Mouse (Mus musculus) adrenal gland, adult 2 months (tissue): ENCODE data around the gene Tbp. TPM values are rescaled to one million over a fixed set of nuclear protein-coding genes. Genes with fewer than 3 reads are reported as not detected.
"Not testable (repeated sequence)": the region's sequence is repeated elsewhere in the genome, so short reads cannot be mapped to it uniquely, and the experiment has no call there.

Source experiments
- DNase-seq: peaks from one replicate; pipeline ENCODE4 v3.0.0; 2021
- polyA plus RNA-seq: library from polyadenylated mRNA; depleted of rRNA; stranded (reverse); fragments of >200 nt; gene quantifications from 2 replicates; pipeline ENCODE4 v1.2.3, GENCODE M21; 2012; rRNA removed
- total RNA-seq, 2 experiments: library from RNA; stranded (reverse); gene quantifications; 2 replicates each; pipeline ENCODE4 v1.2.3; 2021

The Tbp gene
- total and polyA plus RNA-seq, 3 experiments = 23.0 to 33.0 (median 32.9) TPM

- DNase-seq = peak; percentile 12
Observed at GRCm38 (mm10) chr17:15536457-15536904, 36.8 kb downstream of the Tbp start.

GRCm38 (mm10) chr17:15540309-15540708 lies 40.6 kb downstream of the Tbp start:
- DNase-seq = no peak

- not testable (repeated sequence) for DNase-seq
Observed at GRCm38 (mm10) chr17:15543868-15544267, 44.2 kb downstream of the Tbp start.

GRCm38 (mm10) chr17:15546440-15546839 lies 46.8 kb downstream of the Tbp start:
- no peak for DNase-seq

- DNase-seq = no peak
Observed at GRCm38 (mm10) chr17:15549713-15550112, 50.0 kb downstream of the Tbp start.

GRCm38 (mm10) chr17:15559946-15560345 lies 60.3 kb downstream of the Tbp start:
- DNase-seq = no peak

GRCm38 (mm10) chr17:15564014-15564927 lies 64.6 kb downstream of the Tbp start, which contains the start of gene Prdm9:
TSS of gene Prdm9 (minus strand) at chr17:15564354.
- peak; percentile 100 for DNase-seq

GRCm38 (mm10) chr17:15564928-15565300 lies 65.2 kb downstream of the Tbp start:
- DNase-seq = no peak

- no peak for DNase-seq
Observed at GRCm38 (mm10) chr17:15566908-15567307, 67.2 kb downstream of the Tbp start.

- DNase-seq = peak; percentile 22
Observed at GRCm38 (mm10) chr17:15575056-15575455, 75.4 kb downstream of the Tbp start.

GRCm38 (mm10) chr17:15577291-15577694 lies 77.6 kb downstream of the Tbp start:
- peak; percentile 76 for DNase-seq

Other genes starting within 250 kb of the Tbp start
- 1 to 10 TPM; 4.2 to 4.6 TPM for gene Dll1, start 123.0 kb upstream of the Tbp start, total RNA-seq
- gene Dll1, start 123.0 kb upstream of the Tbp start, polyA plus RNA-seq = 9.8 and 12.6 TPM in 2 replicates
- gene Fam120b, start 103.7 kb upstream of the Tbp start, total RNA-seq = 10 to 100 TPM; 19.8 to 21.8 TPM
- 6.7 and 8.5 TPM in 2 replicates for gene Fam120b, start 103.7 kb upstream of the Tbp start, polyA plus RNA-seq
- 100 to 1,000 TPM; 156 to 176 TPM for gene Psmb1, start 137 bp upstream of the Tbp start, total RNA-seq
- gene Psmb1, start 137 bp upstream of the Tbp start, polyA plus RNA-seq = 26.0 and 29.3 TPM in 2 replicates
- 10 to 100 TPM; 26.4 to 28.3 TPM for gene Pdcd2, start 27.4 kb downstream of the Tbp start, total RNA-seq
- gene Pdcd2, start 27.4 kb downstream of the Tbp start, polyA plus RNA-seq = 48.7 and 61.9 TPM in 2 replicates
- gene Prdm9, start 64.5 kb downstream of the Tbp start, total RNA-seq = 1 to 10 TPM; 4.0 to 6.9 TPM
- 0.98 and 1.2 TPM in 2 replicates for gene Prdm9, start 64.5 kb downstream of the Tbp start, polyA plus RNA-seq
- 10 to 100 TPM; 28.5 to 35.1 TPM for gene Chd1, start 205.1 kb downstream of the Tbp start, total RNA-seq
- gene Chd1, start 205.1 kb downstream of the Tbp start, polyA plus RNA-seq = 12.5 and 16.2 TPM in 2 replicates